Mouse (Mus musculus) liver, postnatal 0 days (tissue): Measurements from ENCODE around the gene Msh5. TPM values are rescaled to one million over a fixed set of nuclear protein-coding genes. Genes with fewer than 3 reads are reported as not detected.

Experiments
- ATAC-seq: fragments of 200-750 bp; cut with Nextera tagmentation; 2 replicates; pipeline ENCODE4 v1.8.0; 2017; ENCODE audit warnings: mild to moderate bottlenecking, moderate library complexity
- DNase-seq: peaks from one replicate; pipeline ENCODE4 v3.0.0-alpha.2; 2016
- H3K27ac ChIP-seq: fragments of 300-500 bp; sonication (generic); 2 replicates; pipeline ENCODE4 v1.5.1; 2014; ENCODE audit warnings: antibody characterized with exemption, moderate library complexity, mild to moderate bottlenecking, low read depth
- H3K27me3 ChIP-seq: fragments of 300-500 bp; sonication (generic); 2 replicates; pipeline ENCODE4 v1.6.1; 2014; ENCODE audit warnings: low read length, control low read depth, mixed read lengths; ENCODE audit not compliant: insufficient read depth
- H3K36me3 ChIP-seq: fragments of 300-500 bp; sonication (generic); replicated peaks from 2 replicates; pipeline ENCODE4 v1.6.1; 2014; ENCODE audit warnings: mild to moderate bottlenecking, control low read depth, low read length, moderate library complexity, mixed read lengths; ENCODE audit not compliant: insufficient read depth
- H3K4me1 ChIP-seq: fragments of 300-500 bp; sonication (generic); 2 replicates; pipeline ENCODE4 v1.6.1; 2014; ENCODE audit warnings: antibody characterized with exemption, mild to moderate bottlenecking, control low read depth; ENCODE audit not compliant: insufficient read depth
- H3K4me2 ChIP-seq: fragments of 300-500 bp; sonication (generic); 2 replicates; pipeline ENCODE4 v1.6.1; 2014; ENCODE audit warnings: low read depth, mild to moderate bottlenecking, low read length, moderate library complexity, mixed read lengths
- H3K4me3 ChIP-seq: fragments of 300-500 bp; sonication (generic); 2 replicates; pipeline ENCODE4 v1.5.1; 2014; ENCODE audit warnings: low read depth, low read length
- H3K9ac ChIP-seq: fragments of 300-500 bp; sonication (generic); replicated peaks from 2 replicates; pipeline ENCODE4 v1.6.1; 2014; ENCODE audit warnings: mild to moderate bottlenecking, moderate library complexity
- H3K9me3 ChIP-seq: fragments of 300-500 bp; sonication (generic); 2 replicates; pipeline ENCODE4 v1.6.1; 2016; ENCODE audit warnings: mild to moderate bottlenecking, control low read depth, low read length, mixed read lengths
- CTCF ChIP-seq: sonication (generic); IDR thresholded peaks from 2 replicates; pipeline ENCODE4 v1.5.1; 2016; ENCODE audit warnings: antibody characterized with exemption, low read depth
- EP300 ChIP-seq: IDR thresholded peaks from 2 replicates; pipeline ENCODE4 v1.6.1; 2016; ENCODE audit warnings: antibody characterized with exemption, low read depth, mild to moderate bottlenecking
- WGBS: fragments of 180-500 bp; shearing (Covaris S2); extraction: QIAGEN DNeasy Blood & Tissue Kit; methylation state at CpG from one replicate; pipeline ENCODE4 v1.1.7; 2014; ENCODE audit not compliant: insufficient replicate concordance; 5-methylcytosine and 5-hydroxymethylcytosine counted together
- polyA plus RNA-seq: library from polyadenylated mRNA; unstranded; fragments of >200 nt; fragmentation: Nextera tagmentation; extraction: Ambion mirVana; gene quantifications from 2 replicates; pipeline ENCODE4 v1.2.1, GENCODE M21; 2015

Gene Msh5
- polyA plus RNA-seq, 1 experiment from 2014 or later, result 4.2 TPM

DNA sequence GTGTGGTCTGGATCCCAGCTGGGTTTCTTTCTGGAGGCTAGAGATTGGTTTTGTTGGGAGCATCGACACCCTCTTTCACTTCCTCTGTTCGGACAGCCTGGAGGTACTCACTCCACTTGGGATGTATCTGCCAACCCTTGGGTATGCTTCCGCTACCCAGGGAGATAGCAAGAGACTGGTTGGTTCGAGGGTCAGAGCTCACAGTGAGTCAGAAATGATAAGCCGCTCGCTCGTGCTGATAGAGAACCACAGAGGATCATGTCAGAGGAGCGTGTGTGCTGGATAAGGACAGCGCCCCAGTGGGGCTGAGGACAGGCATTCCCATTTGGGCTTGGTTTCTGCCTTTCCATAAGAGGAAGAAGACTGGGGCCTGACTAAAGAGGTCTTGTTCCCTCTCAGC lies 33.2 kb upstream of the Msh5 start:
- Histone ChIP-seq H3K27me3 (0 out of 2 replicates have a peak, but pooled peaks cover 4% of the 10 kb centered on the region), H3K4me1 (peaks cover 14% of the 10 kb centered on the region), H3K9me3 (no peaks in the 10 kb centered on the region), H3K27ac (peak overlapping the region; percentile 50), H3K9ac (peak overlapping the region; percentile 33; the same call in 1 of the 2 replicates), H3K4me3 (peak overlapping the region; percentile 17; the same call in 1 of the 2 replicates), H3K36me3 (no peaks in the 10 kb centered on the region), H3K4me2 (peak overlapping the region; percentile 51)
- peak; percentile 57 for TF ChIP-seq CTCF
- peak; percentile 88 for TF ChIP-seq EP300
- ATAC-seq (peak; percentile 85), DNase-seq (peak; percentile 54)
- WGBS, result 28% methylated on average over 9 of the region's 9 CpGs

DNA sequence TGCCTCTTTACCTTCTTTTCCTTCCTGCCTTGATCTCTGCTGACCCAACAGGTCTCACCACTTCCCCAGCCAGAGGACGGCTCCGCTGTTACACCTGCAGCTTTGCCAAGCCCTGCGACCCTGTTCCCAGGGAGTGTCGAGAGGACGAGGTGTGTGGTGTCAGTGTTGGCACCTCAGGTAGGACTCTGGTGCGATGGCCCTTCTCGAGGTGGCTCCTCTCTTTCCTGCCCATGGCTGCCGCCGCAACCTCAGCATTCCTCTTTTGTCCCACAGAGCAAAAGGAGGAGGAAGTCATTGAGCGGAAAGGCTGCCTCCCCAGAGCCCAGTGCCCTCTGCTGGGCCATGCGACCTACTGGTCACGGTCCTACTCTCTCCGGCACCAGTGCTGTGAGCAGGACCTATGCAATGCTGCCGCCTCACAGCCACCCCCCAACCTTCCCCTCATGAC lies 31.3 kb upstream of the Msh5 start, which contains the start of gene Ly6g6d:
Gene Ly6g6d (minus strand): TSS at position 280 of the 448 bp plus-strand sequence.
- 0 out of 2 replicates have a peak within 1 kb of the TSS, but pooled peaks have one; percentile 12 for H3K4me3 ChIP-seq
- ATAC-seq (peak; percentile 42; the same call in 1 of the 2 replicates), DNase-seq (peak; percentile 55)
- peak within 1 kb of the TSS; percentile 22 for H3K9ac ChIP-seq
- H3K36me3 ChIP-seq, result no peaks in the 10 kb centered on the region
- H3K4me1 ChIP-seq, result peaks cover 14% of the 10 kb centered on the region
- no peaks in the 10 kb centered on the region for H3K9me3 ChIP-seq
- WGBS, result 9% methylated on average over 12 of the region's 14 CpGs
- H3K27me3 ChIP-seq, result 0 out of 2 replicates have a peak, but pooled peaks cover 4% of the 10 kb centered on the region
- peak within 1 kb of the TSS; percentile 53 for H3K4me2 ChIP-seq
- TF ChIP-seq CTCF (peak; percentile 63), EP300 (no peak)
- peak within 1 kb of the TSS; percentile 41; the same call in 1 of the 2 replicates for H3K27ac ChIP-seq

DNA sequence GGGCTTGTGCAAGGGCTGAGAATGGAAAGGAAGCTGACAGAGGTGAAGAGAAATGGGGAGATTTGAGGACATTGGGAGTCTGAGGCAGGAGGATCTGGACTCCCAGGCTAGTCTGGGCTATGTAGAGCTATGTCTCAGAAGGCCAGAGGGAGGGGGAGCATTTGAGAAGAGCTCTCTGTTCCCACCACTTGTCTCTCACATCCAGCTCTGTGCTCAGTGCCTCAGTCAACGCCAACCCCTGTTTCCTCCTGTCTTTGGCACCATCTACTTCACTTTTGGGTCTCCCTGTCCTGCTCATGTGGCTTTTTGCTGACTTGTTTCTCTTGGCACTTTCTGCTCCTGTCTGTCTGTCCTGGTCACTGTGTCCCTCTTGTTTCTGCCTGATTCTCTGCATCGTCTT lies 30.7 kb upstream of the Msh5 start:
- Histone ChIP-seq H3K27me3 (0 out of 2 replicates have a peak, but pooled peaks cover 4% of the 10 kb centered on the region), H3K4me1 (peaks cover 14% of the 10 kb centered on the region), H3K4me2 (peak overlapping the region; percentile 53; the same call in 1 of the 2 replicates), H3K9me3 (no peaks in the 10 kb centered on the region), H3K27ac (peak overlapping the region; percentile 41; the same call in 1 of the 2 replicates), H3K9ac (no peak overlapping the region; the same call in 1 of the 2 replicates), H3K36me3 (no peaks in the 10 kb centered on the region), H3K4me3 (0 out of 2 replicates have a peak overlapping the region, but pooled peaks have one; percentile 12)
- no peak for DNase-seq
- no peak for ATAC-seq
- 39% methylated on average over 2 of the region's 2 CpGs for WGBS
- no peak for TF ChIP-seq EP300
- TF ChIP-seq CTCF, result no peak

DNA sequence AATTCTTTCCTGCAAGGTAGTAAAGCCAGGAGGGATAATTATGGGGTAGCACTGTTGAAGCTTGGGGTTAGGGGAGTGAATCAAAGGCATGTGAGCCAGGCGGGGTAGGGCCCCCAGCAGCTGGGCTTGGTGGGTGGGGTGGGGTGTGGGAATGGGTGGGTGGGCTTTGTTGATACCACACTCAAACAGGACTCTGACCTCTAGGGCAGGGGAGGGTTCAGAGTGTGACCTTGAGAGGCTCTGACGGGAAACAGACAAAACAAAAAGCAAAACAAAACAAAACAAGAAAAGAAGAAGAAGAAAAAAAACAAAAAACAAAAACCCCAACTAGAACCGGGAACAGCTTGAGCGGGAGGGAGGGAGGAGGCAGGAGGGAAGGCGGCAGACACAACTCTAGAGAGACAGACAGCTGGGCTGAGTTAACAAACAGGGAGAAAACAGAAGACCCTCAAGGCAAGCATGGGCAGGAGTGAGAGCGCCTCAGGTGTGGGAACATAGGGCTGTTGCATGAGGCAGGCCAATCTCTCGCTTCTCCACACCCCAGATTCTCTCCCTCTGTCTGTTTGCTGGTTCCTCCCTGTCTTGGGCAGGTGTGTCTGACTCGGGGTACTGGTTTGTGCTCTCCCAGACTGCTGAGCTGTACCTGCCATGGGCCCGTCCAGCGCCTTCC lies 30.1 kb upstream of the Msh5 start, which contains the start of gene Ly6g6e:
Gene Ly6g6e (plus strand): TSS at position 396 of the 670 bp plus-strand sequence.
- H3K27ac ChIP-seq, result peak within 1 kb of the TSS; percentile 41; the same call in 1 of the 2 replicates
- no peak for TF ChIP-seq CTCF
- no peak for TF ChIP-seq EP300
- ATAC-seq (no peak), DNase-seq (no peak)
- H3K4me3 ChIP-seq, result 0 out of 2 replicates have a peak within 1 kb of the TSS, but pooled peaks have one; percentile 12
- WGBS, result 40% methylated on average over 10 of the region's 10 CpGs
- no peaks in the 10 kb centered on the region for H3K9me3 ChIP-seq
- 0 out of 2 replicates have a peak, but pooled peaks cover 4% of the 10 kb centered on the region for H3K27me3 ChIP-seq
- H3K36me3 ChIP-seq, result no peaks in the 10 kb centered on the region
- H3K4me2 ChIP-seq, result peak within 1 kb of the TSS; percentile 53
- peak within 1 kb of the TSS; percentile 22 for H3K9ac ChIP-seq
- peaks cover 14% of the 10 kb centered on the region for H3K4me1 ChIP-seq

DNA sequence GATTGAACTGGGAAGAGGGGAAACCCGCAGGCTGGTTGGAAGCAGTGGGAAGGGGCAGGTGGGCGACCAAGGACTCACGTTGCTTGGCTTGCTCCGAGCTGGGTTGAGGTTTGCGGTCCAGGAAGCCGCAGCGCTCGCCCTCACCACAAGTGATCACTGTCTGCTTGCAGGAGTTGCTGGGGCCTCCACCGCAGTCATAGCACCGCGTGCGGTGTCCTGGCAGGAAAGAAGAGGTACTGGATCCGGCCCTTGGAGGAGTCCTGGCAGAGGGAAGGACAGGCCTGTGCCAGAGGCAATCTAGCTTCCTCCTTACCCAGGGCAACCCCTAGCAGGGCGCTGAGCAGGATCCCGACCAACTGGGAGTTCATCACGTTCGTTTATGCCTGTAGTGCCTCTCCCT lies 27.6 kb upstream of the Msh5 start:
- Histone ChIP-seq H3K4me1 (0 out of 2 replicates have a peak, but pooled peaks cover 2% of the 10 kb centered on the region), H3K4me2 (no peak overlapping the region), H3K9ac (no peak overlapping the region), H3K4me3 (no peak overlapping the region), H3K27me3 (0 out of 2 replicates have a peak, but pooled peaks cover 7% of the 10 kb centered on the region), H3K36me3 (no peaks in the 10 kb centered on the region), H3K27ac (no peak overlapping the region), H3K9me3 (no peaks in the 10 kb centered on the region)
- WGBS, result 36% methylated on average over 17 of the region's 17 CpGs
- TF ChIP-seq CTCF (no peak), EP300 (no peak)
- DNase-seq, result no peak
- ATAC-seq, result no peak

DNA sequence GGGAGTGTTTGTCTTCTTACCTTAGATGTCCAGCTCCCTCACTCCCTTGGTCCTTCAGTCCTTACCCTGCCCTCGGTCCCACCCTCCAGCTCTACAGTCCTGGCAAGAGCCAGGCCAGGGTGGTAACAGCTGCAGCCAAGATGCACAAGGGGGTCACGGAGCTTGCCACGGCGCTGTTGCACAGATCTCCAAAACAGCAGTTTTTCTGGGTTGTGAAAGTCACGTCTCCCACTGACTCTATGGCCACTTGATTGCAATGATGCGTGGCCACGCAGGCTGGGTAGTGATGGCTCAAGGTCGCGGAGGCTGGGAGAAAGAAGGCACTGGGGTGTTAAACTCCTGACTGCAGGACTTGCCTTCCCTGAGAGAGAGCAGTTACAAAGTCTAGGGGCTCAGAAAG lies 24.9 kb upstream of the Msh5 start:
- peaks cover 22% of the 10 kb centered on the region for H3K27me3 ChIP-seq
- H3K4me2 ChIP-seq, result no peak overlapping the region
- DNase-seq, result no peak
- no peak overlapping the region for H3K27ac ChIP-seq
- no peak overlapping the region for H3K4me3 ChIP-seq
- H3K4me1 ChIP-seq, result no peaks in the 10 kb centered on the region
- no peaks in the 10 kb centered on the region for H3K36me3 ChIP-seq
- H3K9me3 ChIP-seq, result no peaks in the 10 kb centered on the region
- WGBS, result 73% methylated on average over 9 of the region's 9 CpGs
- no peak for ATAC-seq
- TF ChIP-seq CTCF (no peak), EP300 (no peak)
- H3K9ac ChIP-seq, result no peak overlapping the region
